Mouse (Mus musculus): Measurements from ENCODE around the gene Atxn1.

GRCm38 (mm10) chr13:45535731-45536453 is 428.9 kb downstream of the Atxn1 start:
- TF ChIP-seq GATA1 (IDR thresholded peaks at IDR 0.05; ENCODE audit: borderline replicate concordance, low read length) (no peak), FLI1 (IDR thresholded peaks at IDR 0.05; ENCODE audit: low read length) (no peak)
